Mouse (Mus musculus) right cerebral cortex, postnatal 10 days (tissue): ENCODE data around the gene Ralgps2.

Source experiments
- DNase-seq, 2 experiments: peaks; one replicate each; pipeline ENCODE4 v3.0.0; 2021; ENCODE audit warnings: low spot score in 2 of 2

The Ralgps2 gene

DNA sequence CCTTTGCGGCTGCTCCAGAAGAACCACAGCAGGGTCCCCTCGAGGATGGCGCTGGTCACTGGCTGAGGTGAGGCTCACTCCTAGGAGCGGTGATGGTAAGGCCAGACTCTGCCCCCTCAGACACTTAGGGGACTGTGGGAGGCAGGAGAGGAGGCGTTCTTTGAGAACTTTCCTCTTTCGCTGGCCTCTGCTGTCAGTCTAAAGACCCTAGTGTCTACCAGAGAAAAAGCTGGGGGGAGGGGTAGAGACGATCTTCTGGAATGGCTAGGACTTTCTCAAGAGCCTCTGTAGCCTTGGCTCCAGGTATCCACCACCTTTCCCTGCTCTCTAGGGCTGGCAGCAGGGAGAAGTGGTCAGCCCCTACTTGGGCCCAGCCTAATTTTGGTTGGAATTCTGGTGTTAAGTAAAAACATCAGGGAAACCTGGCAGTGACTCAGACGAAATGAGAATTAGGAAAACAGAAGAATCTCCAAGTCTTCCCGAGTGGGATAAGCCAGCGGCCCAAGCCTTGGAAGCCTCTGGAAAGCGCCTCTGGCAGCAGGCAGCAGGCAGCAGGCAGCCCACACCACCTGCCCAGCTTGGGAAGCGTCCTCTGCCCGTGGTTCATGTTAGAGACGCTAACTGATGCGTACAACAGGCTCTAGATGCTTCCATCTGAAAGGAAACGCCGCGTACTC, 169.7 kb downstream of the Ralgps2 start:
- DNase-seq = no peak

DNA sequence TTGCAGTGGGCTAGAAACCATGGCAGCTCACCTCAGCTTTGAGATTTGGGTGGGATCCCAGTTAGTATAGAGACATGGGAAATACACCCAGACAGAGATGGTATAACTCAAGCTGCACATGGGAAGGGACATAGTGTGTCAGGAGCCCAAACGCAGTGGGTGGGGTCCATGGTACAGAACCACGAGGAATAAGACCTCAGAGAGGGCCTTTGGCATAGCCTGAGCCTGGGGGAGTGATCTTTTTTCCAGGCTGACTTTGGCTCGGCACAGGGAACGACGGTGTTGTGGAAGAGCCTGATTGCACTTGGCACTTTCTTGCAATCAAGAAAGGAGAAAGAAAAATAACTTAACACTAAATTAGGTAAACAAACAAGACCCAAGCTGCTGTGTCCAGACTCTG, 170.3 kb downstream of the Ralgps2 start:
- DNase-seq = no peak

DNA sequence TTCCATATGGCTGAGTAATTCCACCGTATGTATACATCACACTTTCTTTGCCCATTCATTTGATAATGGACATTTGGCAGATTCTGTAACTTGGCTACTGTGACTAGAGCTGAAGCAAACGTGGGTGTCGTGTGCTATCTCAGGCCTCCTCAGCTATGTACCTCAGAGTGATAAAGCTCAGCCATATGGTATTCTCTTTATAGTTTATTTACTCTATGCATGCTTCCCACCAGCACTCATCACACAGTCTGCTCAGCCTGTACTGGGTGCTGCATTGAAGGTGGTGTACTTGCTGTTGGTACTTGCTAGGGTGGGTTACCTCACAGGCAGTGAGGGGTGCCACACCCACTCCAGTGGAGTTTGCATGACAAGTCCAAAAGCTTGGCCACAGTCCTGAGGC, 174.1 kb downstream of the Ralgps2 start:
- peak; percentile 39 to 69 for DNase-seq

DNA sequence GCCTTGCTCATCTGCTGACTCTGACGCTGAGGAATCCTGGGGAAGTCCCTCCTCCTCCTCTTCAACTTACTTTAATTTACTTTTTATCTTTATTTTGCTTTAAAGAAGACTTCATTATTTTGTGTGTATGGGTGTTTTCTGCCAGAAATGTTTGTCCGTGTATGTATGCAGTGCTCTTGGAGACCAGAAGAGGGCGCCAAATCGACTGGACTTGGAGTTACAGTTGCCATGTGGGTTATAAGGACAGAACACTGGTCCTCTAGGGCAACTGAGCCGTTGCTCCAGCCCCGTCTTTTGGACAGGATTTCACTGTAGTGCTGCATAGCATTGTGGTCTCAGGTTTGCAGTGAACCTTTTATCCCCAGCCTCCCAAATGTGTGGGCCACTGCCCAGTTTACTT, 174.8 kb downstream of the Ralgps2 start:
- no peak for DNase-seq

DNA sequence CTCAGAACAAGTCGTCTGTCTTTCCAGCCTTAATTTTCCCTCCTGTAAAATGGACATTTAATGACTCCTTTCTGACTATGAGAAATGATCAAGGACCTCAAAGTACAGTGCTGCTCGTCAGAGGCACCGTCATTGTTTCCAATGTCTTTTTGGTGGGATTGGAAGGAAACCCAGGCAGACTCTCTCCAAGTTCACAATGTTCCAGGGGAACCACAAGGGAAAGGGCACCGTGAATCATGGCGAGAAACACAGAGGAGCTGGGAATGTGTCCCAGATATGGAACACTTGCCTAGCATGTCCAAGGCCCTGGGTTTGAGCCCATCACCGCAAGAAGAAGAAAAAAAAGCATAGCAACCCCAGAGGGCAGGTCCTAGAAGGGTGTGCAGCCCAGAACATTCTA, 176.1 kb downstream of the Ralgps2 start:
- no peak for DNase-seq

DNA sequence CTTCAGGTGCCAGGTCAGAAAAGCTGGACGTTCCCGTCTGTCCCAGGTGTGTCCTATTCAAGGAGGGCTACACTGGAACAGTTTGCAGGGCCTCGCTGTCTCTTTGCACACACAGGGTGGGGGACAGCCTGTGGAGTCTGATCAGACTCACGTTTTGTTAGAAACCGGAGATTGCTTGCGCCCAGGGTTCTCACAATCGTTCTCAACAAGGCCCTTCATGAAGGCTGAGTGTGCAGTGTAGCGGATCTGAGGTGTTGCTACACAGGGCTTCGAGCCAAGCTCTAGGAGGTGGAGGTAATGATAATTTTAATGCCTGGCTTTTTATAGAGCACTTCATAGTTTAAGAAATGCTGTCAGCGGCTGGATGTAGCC, 178.0 kb downstream of the Ralgps2 start:
- DNase-seq = no peak

DNA sequence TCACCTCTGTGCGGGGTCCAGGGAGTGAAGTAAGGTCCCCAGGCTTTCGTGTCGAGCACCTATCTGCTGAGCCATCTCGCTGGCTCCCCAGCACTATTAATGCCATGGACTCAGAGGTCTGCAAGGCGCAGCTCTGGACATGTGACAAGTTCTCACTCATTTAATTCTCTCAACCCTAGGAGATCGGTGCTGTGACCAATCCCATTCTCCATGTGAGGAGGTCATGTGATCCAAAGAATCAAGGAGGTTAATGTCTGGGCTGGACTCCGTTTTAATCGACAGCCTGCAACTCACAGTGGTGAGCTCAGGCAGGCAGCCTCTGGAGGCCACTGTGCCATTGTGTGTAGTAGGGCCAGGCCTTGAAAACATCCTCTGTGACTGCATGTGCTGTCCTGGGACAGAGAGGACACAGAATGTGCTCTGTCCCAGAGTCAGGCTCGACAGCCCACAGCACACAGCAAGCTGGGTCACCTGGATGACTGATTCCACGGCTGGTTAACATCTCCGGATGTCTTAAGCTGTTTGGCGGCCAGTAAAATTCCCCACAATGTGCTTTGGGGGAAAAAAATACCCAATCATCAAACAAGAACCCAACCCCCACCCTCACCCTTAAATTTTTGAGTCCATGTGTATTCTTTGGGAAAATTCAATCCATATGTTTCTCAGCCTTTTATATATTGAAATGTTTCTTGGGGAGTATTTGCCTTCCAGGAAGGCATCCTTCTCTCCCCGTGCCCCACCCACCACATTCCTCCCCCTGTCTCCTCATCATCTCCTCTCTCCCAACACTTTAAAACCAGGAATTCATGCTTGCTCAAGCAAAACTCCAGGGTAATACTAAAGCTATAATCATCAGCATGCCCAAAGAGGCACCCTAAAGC, 178.6 kb downstream of the Ralgps2 start:
- DNase-seq = no peak

DNA sequence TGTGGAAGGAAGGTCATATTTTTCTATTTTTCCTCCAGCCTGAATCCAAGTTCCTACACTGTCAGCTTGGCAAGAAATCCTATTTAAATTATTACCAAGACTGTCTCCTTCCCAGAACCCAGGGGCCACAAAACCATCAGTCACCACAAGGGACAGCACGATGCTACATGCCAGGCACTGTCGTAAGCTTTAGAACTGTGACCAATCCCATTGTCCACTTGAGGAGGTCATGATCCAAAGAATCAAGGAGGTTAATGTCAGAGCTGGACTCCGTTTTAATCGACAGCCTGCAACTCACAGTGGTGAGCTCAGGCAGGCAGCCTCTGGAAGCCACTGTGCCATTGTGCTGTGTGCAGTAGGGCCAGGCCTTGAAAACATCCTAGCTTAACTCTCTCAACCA, 181.1 kb downstream of the Ralgps2 start:
- DNase-seq = no peak

DNA sequence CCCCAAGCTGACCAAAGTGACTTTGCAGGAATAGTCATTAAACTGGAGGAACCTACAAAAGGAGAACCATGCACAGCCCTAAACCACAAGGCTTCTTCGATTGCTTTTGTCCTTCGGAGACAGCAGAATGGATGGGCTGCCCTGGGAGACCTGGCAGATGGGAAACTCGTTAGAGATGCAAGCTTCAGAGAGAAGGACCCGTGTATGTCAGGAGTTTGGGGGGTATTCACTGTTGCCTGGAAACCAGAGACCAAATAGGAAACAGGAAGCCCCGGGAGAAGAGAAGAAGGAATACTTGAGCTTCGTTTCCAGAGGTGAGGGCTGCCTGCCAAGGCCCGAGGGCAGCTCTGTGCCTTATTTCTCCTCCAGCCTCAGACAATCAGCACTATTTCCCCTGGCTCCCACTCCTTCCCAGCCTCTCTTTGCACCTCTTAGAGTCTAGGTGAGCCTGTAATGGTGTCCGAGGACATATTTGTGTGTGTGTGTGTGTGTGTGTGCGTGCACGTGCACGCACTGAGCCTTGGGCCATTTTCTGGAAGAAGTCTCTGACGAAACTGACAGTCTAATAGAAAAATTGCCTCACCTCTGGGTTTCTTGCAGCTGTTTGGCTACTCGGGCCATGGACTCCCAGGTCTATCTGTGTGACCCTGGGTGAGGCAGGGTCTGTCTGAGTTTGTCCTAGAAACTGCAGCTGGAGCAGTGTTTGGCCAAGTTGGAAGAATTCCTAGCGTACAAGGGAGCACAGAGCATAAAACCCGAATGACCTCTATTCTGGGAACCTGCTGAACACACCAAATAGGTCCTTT, 184.6 kb downstream of the Ralgps2 start:
- DNase-seq = peak; percentile 54 to 74
